Mouse (Mus musculus) stomach, embryonic 16.5 days (tissue): ENCODE results near the gene Olfr1383. TPM values are rescaled to one million over a fixed set of nuclear protein-coding genes. Genes with fewer than 3 reads are reported as not detected.
"Not testable (repeated sequence)": the region's sequence is repeated elsewhere in the genome, so short reads cannot be mapped to it uniquely, and the experiment has no call there.

Experiments used
- ATAC-seq: fragments of 200-750 bp; cut with Nextera tagmentation; 2 replicates; pipeline ENCODE4 v1.8.0; 2017; ENCODE audit warnings: moderate number of reproducible peaks, moderate TSS enrichment; ENCODE audit not compliant: insufficient read depth, low FRiP score
- H3K27ac ChIP-seq: fragments of 300-500 bp; sonication (generic); 2 replicates; pipeline ENCODE4 v1.5.1; 2014; ENCODE audit warnings: low read length
- H3K27me3 ChIP-seq: fragments of 300-500 bp; sonication (generic); 2 replicates; pipeline ENCODE4 v1.6.1; 2014; ENCODE audit warnings: low read length, control low read depth, mixed read lengths; ENCODE audit not compliant: control insufficient read depth, insufficient read depth
- H3K36me3 ChIP-seq: fragments of 300-500 bp; sonication (generic); 2 replicates; pipeline ENCODE4 v1.6.1; 2014; ENCODE audit warnings: low read length; ENCODE audit not compliant: control insufficient read depth, insufficient read depth
- H3K4me1 ChIP-seq: fragments of 300-500 bp; sonication (generic); 2 replicates; pipeline ENCODE4 v1.6.1; 2014; ENCODE audit warnings: low read length, control low read depth, mixed read lengths; ENCODE audit not compliant: control insufficient read depth, insufficient read depth
- H3K4me2 ChIP-seq: fragments of 300-500 bp; sonication (generic); 2 replicates; pipeline ENCODE4 v1.6.1; 2014; ENCODE audit warnings: low read depth, low read length, mixed read lengths
- H3K4me3 ChIP-seq: fragments of 300-500 bp; sonication (generic); replicated peaks from 2 replicates; pipeline ENCODE4 v1.5.1; 2014; ENCODE audit warnings: mild to moderate bottlenecking, low read length
- H3K9ac ChIP-seq: fragments of 300-500 bp; sonication (generic); 2 replicates; pipeline ENCODE4 v1.6.1; 2014; ENCODE audit warnings: low read length
- H3K9me3 ChIP-seq: fragments of 300-500 bp; sonication (generic); replicated peaks from 2 replicates; pipeline ENCODE4 v1.6.1; 2016; ENCODE audit warnings: low read length, control low read depth; ENCODE audit not compliant: control insufficient read depth
- WGBS: fragments of 180-500 bp; shearing (Covaris S2); extraction: QIAGEN DNeasy Blood & Tissue Kit; methylation state at CpG from one replicate; pipeline ENCODE4 v1.1.7; 2014; 5-methylcytosine and 5-hydroxymethylcytosine counted together
- polyA plus RNA-seq: library from polyadenylated mRNA; unstranded; fragments of >200 nt; fragmentation: Nextera tagmentation; extraction: Ambion mirVana; gene quantifications from 2 replicates; pipeline ENCODE4 v1.2.1, GENCODE M21; 2015

Gene Olfr1383
- not detected in 2 replicates for polyA plus RNA-seq

DNA sequence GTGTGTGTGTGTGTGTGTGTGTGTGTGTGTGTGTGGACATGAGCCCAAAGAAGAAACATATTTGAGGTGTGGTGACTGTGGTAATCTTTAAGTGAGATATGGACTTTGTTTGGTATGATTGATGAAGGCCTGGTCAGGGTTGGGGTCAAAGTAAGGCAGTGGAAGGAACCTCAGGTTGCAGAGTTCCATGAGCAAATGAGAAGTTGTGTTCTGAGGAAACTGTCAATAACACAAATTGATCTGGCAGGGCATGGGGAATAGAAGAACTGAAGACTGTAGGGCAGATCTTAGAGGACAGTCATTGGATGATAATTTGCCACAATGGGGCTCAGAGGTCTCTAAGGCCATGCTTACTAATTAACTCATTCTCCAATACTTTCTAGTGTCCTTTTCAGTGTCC lies at the start of gene Olfr1383:
Gene Olfr1383, plus strand, starts transcription at position 301 of the 400 bp plus-strand sequence.
- no peak within 1 kb of the TSS for H3K9ac ChIP-seq
- H3K4me3 ChIP-seq = no peak within 1 kb of the TSS
- ATAC-seq = no peak

DNA sequence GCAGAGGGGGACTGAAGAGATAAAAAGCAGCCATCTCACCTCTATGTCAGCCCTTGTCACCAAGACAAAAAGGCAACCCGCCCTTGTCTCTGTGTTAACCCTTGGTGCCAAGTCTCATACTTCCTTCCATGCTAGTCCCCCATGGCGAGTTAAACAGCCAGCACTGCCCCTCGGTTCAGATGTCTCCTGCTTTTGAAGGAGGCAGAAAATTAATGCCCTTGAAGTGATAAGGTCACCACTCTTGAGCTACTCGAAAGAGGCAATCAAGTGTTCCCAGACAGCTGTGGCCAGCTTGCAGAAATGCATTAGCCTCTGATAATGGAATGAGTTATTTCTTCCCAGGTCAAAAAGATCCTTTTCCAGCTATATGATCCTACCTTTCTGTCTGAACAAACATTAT lies 33.5 kb upstream of the Olfr1383 start:
- no peaks in the 10 kb centered on the region for H3K36me3 ChIP-seq
- no peaks in the 10 kb centered on the region for H3K27me3 ChIP-seq
- no peak overlapping the region for H3K9ac ChIP-seq
- H3K4me3 ChIP-seq = no peak overlapping the region
- no peaks in the 10 kb centered on the region for H3K4me1 ChIP-seq
- no peak overlapping the region for H3K27ac ChIP-seq
- no peak for ATAC-seq
- WGBS = 38% methylated on average over 4 of the region's 4 CpGs
- no peak overlapping the region for H3K4me2 ChIP-seq
- no peaks in the 10 kb centered on the region for H3K9me3 ChIP-seq

More for the DNA sequence above, at the start of gene Olfr1383:
- H3K9me3 ChIP-seq = no peaks in the 10 kb centered on the region
- H3K27ac ChIP-seq = no peak within 1 kb of the TSS
- no peaks in the 10 kb centered on the region for H3K36me3 ChIP-seq
- no peak within 1 kb of the TSS for H3K4me2 ChIP-seq
- no peaks in the 10 kb centered on the region for H3K27me3 ChIP-seq
- no peaks in the 10 kb centered on the region for H3K4me1 ChIP-seq

DNA sequence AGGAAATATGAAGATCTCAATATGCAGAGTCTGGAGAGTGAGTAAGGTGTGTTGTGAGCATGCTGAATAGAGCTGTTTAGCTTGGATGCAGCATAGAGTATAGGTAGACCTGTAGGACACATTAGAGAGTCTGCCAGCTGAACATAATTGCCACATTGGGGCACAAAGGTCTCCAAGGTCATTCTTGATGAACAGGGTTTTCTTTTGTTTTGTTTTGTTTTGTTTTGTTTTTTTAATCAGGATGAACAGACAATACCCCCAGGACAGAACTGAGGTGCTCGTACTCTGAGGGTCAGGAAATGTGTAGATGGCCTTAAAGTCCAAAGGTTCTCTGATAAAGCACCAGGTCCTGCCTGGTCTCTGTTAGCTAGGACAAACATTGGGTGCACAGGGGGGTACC lies 30.7 kb upstream of the Olfr1383 start, which contains the start of gene Olfr1385:
Gene Olfr1385, plus strand, starts transcription at position 301 of the 400 bp plus-strand sequence.
- ATAC-seq, H3K36me3 ChIP-seq, H3K4me2 ChIP-seq, H3K27me3 ChIP-seq, H3K9me3 ChIP-seq, H3K4me1 ChIP-seq, H3K27ac ChIP-seq, H3K4me3 ChIP-seq, H3K9ac ChIP-seq: not testable (repeated sequence)
- WGBS = 62% methylated on average over 1 of the region's 1 CpGs

DNA sequence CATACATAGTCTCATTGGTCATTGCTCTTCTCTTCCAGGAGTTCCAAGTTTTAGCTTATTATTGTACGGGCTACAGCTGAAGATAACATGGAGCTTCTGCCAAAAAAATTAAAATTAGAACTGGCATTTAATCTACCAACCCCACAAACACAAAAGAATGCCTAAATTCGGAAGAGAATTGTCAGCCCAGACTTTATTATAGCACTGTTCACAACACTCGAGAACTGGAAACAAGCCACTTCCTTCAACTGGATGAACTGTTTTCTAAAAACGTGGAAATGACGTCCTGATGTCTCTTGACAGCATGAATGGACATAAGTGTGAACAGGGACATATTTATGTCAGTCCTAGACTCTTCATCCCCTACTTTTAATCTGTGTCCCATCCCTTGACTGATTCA lies 1.4 kb upstream of the Olfr1383 start:
- Histone ChIP-seq H3K27ac (no peak overlapping the region), H3K9me3 (no peaks in the 10 kb centered on the region), H3K27me3 (no peaks in the 10 kb centered on the region), H3K9ac (no peak overlapping the region), H3K4me1 (no peaks in the 10 kb centered on the region), H3K36me3 (no peaks in the 10 kb centered on the region), H3K4me2 (no peak overlapping the region), H3K4me3 (no peak overlapping the region)
- 69% methylated on average over 5 of the region's 5 CpGs for WGBS
- ATAC-seq = no peak

DNA sequence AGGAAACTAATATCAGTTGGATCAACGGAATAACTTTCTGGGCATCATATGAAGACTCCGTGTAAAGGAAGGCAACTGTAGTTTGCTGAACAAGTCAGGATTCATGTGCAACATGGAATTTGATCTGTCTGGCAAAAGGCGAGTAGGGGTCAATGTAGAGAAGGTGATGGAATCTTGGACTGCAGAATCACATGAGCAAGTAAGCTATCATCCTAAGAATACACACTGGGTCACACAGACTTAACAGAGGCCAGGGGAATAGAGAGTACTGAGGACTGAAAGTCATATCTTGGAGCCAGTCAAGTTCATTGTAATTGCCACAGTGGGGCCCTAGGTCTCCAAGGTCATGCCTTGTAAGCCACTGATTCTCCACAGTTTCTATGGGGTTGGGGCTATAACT lies 8.5 kb downstream of the Olfr1383 start, which contains the start of gene Olfr1382:
Gene Olfr1382, plus strand, starts transcription at position 301 of the 400 bp plus-strand sequence.
- no peak within 1 kb of the TSS for H3K9ac ChIP-seq
- no peaks in the 10 kb centered on the region for H3K36me3 ChIP-seq
- no peak within 1 kb of the TSS for H3K4me3 ChIP-seq
- H3K4me1 ChIP-seq = no peaks in the 10 kb centered on the region
- no peak within 1 kb of the TSS for H3K27ac ChIP-seq
- no peaks in the 10 kb centered on the region for H3K9me3 ChIP-seq
- H3K27me3 ChIP-seq = no peaks in the 10 kb centered on the region
- 80% methylated on average over 3 of the region's 3 CpGs for WGBS
- no peak for ATAC-seq
- no peak within 1 kb of the TSS for H3K4me2 ChIP-seq

DNA sequence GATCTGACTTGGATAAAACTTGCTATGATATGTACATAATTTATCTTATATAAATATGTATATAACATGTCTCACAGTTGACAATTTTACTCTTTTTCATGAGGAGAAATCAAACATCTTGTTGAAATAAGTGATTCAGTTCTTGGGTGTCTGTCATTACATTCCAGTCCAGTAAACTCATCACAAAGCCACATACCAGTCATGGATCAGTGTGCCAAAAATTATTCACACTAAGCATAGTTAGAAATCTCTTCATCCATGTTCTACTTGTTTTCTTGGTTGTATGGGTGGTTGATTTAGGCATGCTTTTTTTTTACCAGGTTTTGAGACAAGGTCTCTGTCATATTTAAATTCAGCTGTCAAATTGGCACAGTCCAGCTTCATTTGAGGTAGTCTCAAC lies 13.3 kb downstream of the Olfr1383 start:
- H3K4me2 ChIP-seq = no peak overlapping the region
- no peaks in the 10 kb centered on the region for H3K36me3 ChIP-seq
- H3K9me3 ChIP-seq = no peaks in the 10 kb centered on the region
- H3K27ac ChIP-seq = no peak overlapping the region
- no peak for ATAC-seq
- H3K9ac ChIP-seq = no peak overlapping the region
- H3K4me3 ChIP-seq = no peak overlapping the region
- H3K4me1 ChIP-seq = no peaks in the 10 kb centered on the region
- no peaks in the 10 kb centered on the region for H3K27me3 ChIP-seq

DNA sequence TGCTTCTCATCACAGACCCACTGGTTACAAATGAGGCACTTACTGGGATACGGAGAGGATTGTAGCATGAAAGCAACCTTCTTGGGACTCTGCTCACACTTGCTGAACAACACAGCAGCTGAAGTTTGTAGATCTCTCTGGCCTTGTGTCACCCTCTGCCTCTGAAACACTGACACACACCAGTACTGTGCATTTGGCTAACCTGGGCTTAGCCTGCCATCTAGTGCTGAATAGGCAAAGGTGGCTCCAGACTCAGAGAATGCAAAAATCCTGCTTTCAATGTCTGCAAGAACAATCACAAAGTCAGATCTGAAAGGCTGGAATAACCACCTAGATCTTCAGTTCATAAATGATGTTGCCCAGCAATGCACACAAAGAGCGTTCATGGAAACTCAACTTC lies 17.2 kb downstream of the Olfr1383 start:
- H3K4me1 ChIP-seq, H3K27ac ChIP-seq, H3K9ac ChIP-seq, H3K4me2 ChIP-seq, H3K36me3 ChIP-seq, H3K27me3 ChIP-seq, H3K4me3 ChIP-seq, H3K9me3 ChIP-seq: not testable (repeated sequence)
- ATAC-seq = 0 out of 2 replicates have a peak, but pooled peaks have one; percentile 58
- 75% methylated on average over 2 of the region's 2 CpGs for WGBS

DNA sequence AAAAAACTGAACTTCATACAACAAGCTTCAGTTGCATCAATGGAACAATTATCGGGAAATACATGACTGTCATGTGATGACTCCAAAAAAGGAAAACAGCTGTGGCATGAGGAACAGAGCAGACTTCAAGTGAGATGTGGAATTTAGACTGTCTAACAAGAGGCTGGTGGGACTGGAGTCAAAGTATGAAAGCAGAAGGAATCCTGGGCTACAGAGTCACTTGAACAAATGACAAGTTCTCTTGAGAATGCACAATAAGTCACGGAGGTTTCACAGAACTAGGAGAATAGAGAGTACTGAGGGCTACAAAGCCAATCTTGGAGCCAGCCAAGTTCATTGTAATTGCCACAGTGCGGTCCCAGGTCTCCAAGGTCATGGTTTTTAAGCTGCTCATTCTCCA lies 23.7 kb downstream of the Olfr1383 start, which contains the start of gene Olfr1381:
Gene Olfr1381, plus strand, starts transcription at position 301 of the 400 bp plus-strand sequence.
- ATAC-seq, H3K4me1 ChIP-seq, H3K36me3 ChIP-seq, H3K9me3 ChIP-seq, H3K9ac ChIP-seq, H3K4me3 ChIP-seq, H3K4me2 ChIP-seq, H3K27ac ChIP-seq, H3K27me3 ChIP-seq: not testable (repeated sequence)
- 80% methylated on average over 3 of the region's 3 CpGs for WGBS

DNA sequence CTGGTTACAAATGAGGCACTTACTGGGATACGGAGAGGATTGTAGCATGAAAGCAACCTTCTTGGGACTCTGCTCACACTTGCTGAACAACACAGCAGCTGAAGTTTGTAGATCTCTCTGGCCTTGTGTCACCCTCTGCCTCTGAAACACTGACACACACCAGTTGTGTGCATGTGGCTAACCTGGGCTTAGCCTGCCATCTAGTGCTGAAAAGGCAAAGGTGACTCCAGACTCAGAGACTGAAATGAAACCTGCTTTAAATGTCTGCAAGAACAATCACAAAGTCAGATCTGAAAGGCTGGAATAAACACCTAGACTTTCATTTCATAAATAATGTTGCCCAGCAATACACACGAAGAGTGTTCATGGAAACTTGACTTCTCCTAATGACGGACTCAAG lies 34.6 kb downstream of the Olfr1383 start:
- not testable (repeated sequence) for H3K4me2 ChIP-seq, H3K27me3 ChIP-seq, H3K9ac ChIP-seq, H3K27ac ChIP-seq, H3K4me3 ChIP-seq, ATAC-seq, H3K36me3 ChIP-seq, H3K9me3 ChIP-seq, H3K4me1 ChIP-seq
- 66% methylated on average over 3 of the region's 3 CpGs for WGBS

DNA sequence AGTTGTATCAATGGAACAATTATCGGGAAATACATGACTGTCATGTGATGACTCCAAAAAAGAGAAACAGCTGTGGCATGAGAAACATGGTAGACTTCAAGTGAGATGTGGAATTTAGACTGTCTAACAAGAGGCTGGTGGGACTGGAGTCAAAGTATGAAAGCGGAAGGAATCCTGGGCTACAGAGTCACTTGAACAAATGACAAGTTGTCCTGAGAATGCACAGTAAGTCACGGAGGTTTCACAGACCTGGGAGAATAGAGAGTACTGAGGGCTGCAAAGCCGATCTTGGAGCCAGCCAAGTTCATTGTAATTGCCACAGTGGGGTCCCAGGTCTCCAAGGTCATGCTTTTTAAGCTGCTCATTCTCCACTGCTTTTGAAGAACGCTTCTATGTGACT lies 37.1 kb downstream of the Olfr1383 start, which contains the start of gene Olfr1380:
Gene Olfr1380, plus strand, starts transcription at position 301 of the 400 bp plus-strand sequence.
- H3K36me3 ChIP-seq, H3K4me2 ChIP-seq, H3K9ac ChIP-seq, ATAC-seq, H3K27ac ChIP-seq, H3K9me3 ChIP-seq, H3K4me3 ChIP-seq, H3K27me3 ChIP-seq, H3K4me1 ChIP-seq: not testable (repeated sequence)
- 74% methylated on average over 5 of the region's 5 CpGs for WGBS
